In genomic region chr10:120635818-120636543, GRCm38 (mm10) we compare ENCODE assay signal across 8 mouse cellular contexts.
DNase-seq lines count a peak whose midpoint lies in the region; ATAC-seq and TF ChIP-seq lines count a peak whose summit lies in the region.
"Had no signal": no experiment of that assay in that cellular context is flagged by ENCODE, and none has a peak within 500 bp of the region (broad histone marks: within the 10 kb centered on the region; RNA-seq: fewer than 3 reads in every experiment).

No protein-coding gene starts in this region.

- peak; percentile 97 for DNase-seq in Muller cell, postnatal 12 days (ENCODE audit: inconsistent ontology term)
- DNase-seq in cerebellum, postnatal 25 days, result peak; percentile 73 to 82
- DNase-seq in lung, postnatal 0 days (ENCODE audit: low spot score), result peak; percentile 74
- DNase-seq in yolk sac, embryonic 10.5 days (ENCODE audit: low spot score), result no peak
- no peak for DNase-seq in midbrain, embryonic 11.5 days (ENCODE audit: low spot score, missing footprints)

- peaks cover 11% of the 10 kb centered on the region for H3K79me3 ChIP-seq in C2C12 (ENCODE audit: low read depth)

- peaks cover 38% of the 10 kb centered on the region for H3K79me2 ChIP-seq in C2C12 (ENCODE audit: control insufficient read depth, insufficient read depth)

- TF ChIP-seq CTCF in C2C12 (IDR thresholded peaks at IDR 0.05; ENCODE audit: control insufficient read depth, insufficient read depth, insufficient read length), result no peak
- TF ChIP-seq CTCF in lung, postnatal 0 days (IDR thresholded peaks at IDR 0.05), result no peak

- no peak overlapping the region for H3K9ac ChIP-seq in heart, embryonic 12.5 days
- H3K9ac ChIP-seq in lung, postnatal 0 days (replicated peaks; ENCODE audit: low read depth), result no peak overlapping the region
- no peak overlapping the region for H3K9ac ChIP-seq in midbrain, embryonic 11.5 days (ENCODE audit: low read length)
- H3K9ac ChIP-seq: midbrain, embryonic 12.5 days had no signal

- peak; percentile 79 for TF ChIP-seq EP300 in lung, postnatal 0 days (IDR thresholded peaks at IDR 0.05)

- H3K4me3 ChIP-seq in C2C12 (ENCODE audit: insufficient read depth, poor library complexity, severe bottlenecking), result no peak overlapping the region
- H3K4me3 ChIP-seq in heart, embryonic 12.5 days, result no peak overlapping the region
- H3K4me3 ChIP-seq in lung, postnatal 0 days (ENCODE audit: low read depth, low read length), result no peak overlapping the region
- H3K4me3 ChIP-seq in midbrain, embryonic 11.5 days (ENCODE audit: low read depth, low read length), result no peak overlapping the region
- H3K4me3 ChIP-seq: midbrain, embryonic 12.5 days had no signal

- peak overlapping the region; percentile 18; the same call in 1 of the 2 replicates for H3K4me2 ChIP-seq in heart, embryonic 12.5 days
- no peak overlapping the region; the same call in 1 of the 2 replicates for H3K4me2 ChIP-seq in lung, postnatal 0 days (replicated peaks; ENCODE audit: low read depth, low read length)
- no peak overlapping the region for H3K4me2 ChIP-seq in midbrain, embryonic 11.5 days
- H3K4me2 ChIP-seq: midbrain, embryonic 12.5 days had no signal

- H3K9me3 ChIP-seq in heart, embryonic 12.5 days (replicated peaks), result no peaks in the 10 kb centered on the region
- H3K9me3 ChIP-seq in lung, postnatal 0 days (ENCODE audit: low read length), result no peaks in the 10 kb centered on the region
- no peaks in the 10 kb centered on the region for H3K9me3 ChIP-seq in midbrain, embryonic 11.5 days (ENCODE audit: control insufficient read depth, low read length)
- H3K9me3 ChIP-seq: midbrain, embryonic 12.5 days had no signal

- H3K36me3 ChIP-seq in C2C12 (ENCODE audit: control insufficient read depth, insufficient read depth), result no peaks in the 10 kb centered on the region
- H3K36me3 ChIP-seq in heart, embryonic 12.5 days, result no peaks in the 10 kb centered on the region
- H3K36me3 ChIP-seq in lung, postnatal 0 days (ENCODE audit: insufficient read depth, low read length), result no peaks in the 10 kb centered on the region
- no peaks in the 10 kb centered on the region for H3K36me3 ChIP-seq in midbrain, embryonic 11.5 days (ENCODE audit: control insufficient read depth, insufficient read depth, low read length)
- H3K36me3 ChIP-seq: midbrain, embryonic 12.5 days had no signal

- peaks cover 32% of the 10 kb centered on the region for H3K4me1 ChIP-seq in heart, embryonic 12.5 days (replicated peaks)
- no peaks in the 10 kb centered on the region for H3K4me1 ChIP-seq in lung, postnatal 0 days (ENCODE audit: insufficient read depth, low read depth, low read length)
- peaks cover 4% of the 10 kb centered on the region; the same call in 1 of the 2 replicates for H3K4me1 ChIP-seq in midbrain, embryonic 11.5 days (ENCODE audit: control insufficient read depth, insufficient read depth, low read length)

- peak overlapping the region; percentile 66 for H3ac ChIP-seq in C2C12 (ENCODE audit: control insufficient read depth, insufficient read length, low read depth)

- peak; percentile 53; the same call in 1 of the 2 replicates for ATAC-seq in heart, embryonic 12.5 days (ENCODE audit: insufficient number of reproducible peaks, low FRiP score)
- ATAC-seq in lung, postnatal 0 days, result peak; percentile 89
- no peak for ATAC-seq in midbrain, embryonic 11.5 days (ENCODE audit: low FRiP score)

- no peak overlapping the region for H3K27ac ChIP-seq in heart, embryonic 12.5 days (ENCODE audit: poor library complexity, severe bottlenecking)
- no peak overlapping the region for H3K27ac ChIP-seq in lung, postnatal 0 days (ENCODE audit: low read length)
- H3K27ac ChIP-seq in midbrain, embryonic 11.5 days (ENCODE audit: low read depth, low read length), result no peak overlapping the region
- H3K27ac ChIP-seq: midbrain, embryonic 12.5 days had no signal

- H3K27me3 ChIP-seq in C2C12 (ENCODE audit: control insufficient read depth, insufficient read depth, insufficient read length), result no peaks in the 10 kb centered on the region
- no peaks in the 10 kb centered on the region for H3K27me3 ChIP-seq in heart, embryonic 12.5 days (replicated peaks)
- no peaks in the 10 kb centered on the region for H3K27me3 ChIP-seq in lung, postnatal 0 days (replicated peaks; ENCODE audit: insufficient read depth, low read length)
- no peaks in the 10 kb centered on the region for H3K27me3 ChIP-seq in midbrain, embryonic 11.5 days (ENCODE audit: control insufficient read depth, insufficient read depth, low read length)

- WGBS in heart, embryonic 12.5 days, result 40% methylated on average over 21 of the region's 21 CpGs
- 47% methylated on average over 21 of the region's 21 CpGs for WGBS in lung, postnatal 0 days
- WGBS in midbrain, embryonic 11.5 days, result 84% methylated on average over 21 of the region's 21 CpGs

TF ChIP-seq in C2C12, 6 proteins besides CTCF, POLR2A, EP300 and RAD21:
- TF ChIP-seq FOSL1 (IDR thresholded peaks at IDR 0.05; ENCODE audit: insufficient read depth, low read length, poor library complexity, severe bottlenecking) (peak; percentile 94), MYOD1 (IDR thresholded peaks at IDR 0.05; ENCODE audit: control insufficient read depth, insufficient read length, low read depth) (peak; percentile 33), MAX (IDR thresholded peaks at IDR 0.05) (peak; percentile 75), MYOG (IDR thresholded peaks at IDR 0.05; ENCODE audit: control insufficient read depth, extremely low read depth, insufficient read length) (no peak), CEBPB (IDR thresholded peaks at IDR 0.05; ENCODE audit: low read depth) (peak; percentile 99), USF1 (IDR thresholded peaks at IDR 0.05; ENCODE audit: low read depth) (no peak)

Comparison
In these comparisons a context has a peak if more than half of its experiments do, and no peak if none do; other contexts are left out.
1. DNase-seq: peak in Muller cell, postnatal 12 days (single experiment), cerebellum, postnatal 25 days (2 of 2) and lung, postnatal 0 days (single experiment); none in yolk sac, embryonic 10.5 days (single experiment) and midbrain, embryonic 11.5 days (single experiment).